Mouse (Mus musculus): ENCODE results near the gene Olfr535.
"Not testable (repeated sequence)": the region's sequence is repeated elsewhere in the genome, so short reads cannot be mapped to it uniquely, and the experiment has no call there.

Gene Olfr535

DNA sequence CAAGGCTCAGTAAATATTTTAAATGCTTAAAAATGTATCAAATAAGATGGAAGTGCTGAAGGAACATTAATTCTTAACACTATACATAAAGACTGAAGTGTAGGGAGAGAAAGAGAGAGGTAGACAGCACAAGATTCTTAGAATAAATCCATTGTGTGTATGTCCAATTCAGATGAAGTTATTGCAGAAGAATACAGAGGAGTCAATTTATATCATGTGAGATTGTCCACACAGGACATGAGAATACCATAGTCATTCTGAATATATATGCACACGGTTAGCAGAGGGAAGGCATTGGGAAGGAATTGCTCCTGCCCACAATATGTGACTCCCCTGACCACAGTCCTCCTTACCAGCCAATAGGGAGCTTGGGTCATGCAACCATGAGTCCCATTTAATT is at the start of gene Olfr535:
Gene Olfr535 (plus strand): TSS at position 301 of the 400 bp plus-strand sequence.
- ATAC-seq (ENCODE audit: insufficient number of reproducible peaks, low FRiP score, low TSS enrichment) = no peak

DNA sequence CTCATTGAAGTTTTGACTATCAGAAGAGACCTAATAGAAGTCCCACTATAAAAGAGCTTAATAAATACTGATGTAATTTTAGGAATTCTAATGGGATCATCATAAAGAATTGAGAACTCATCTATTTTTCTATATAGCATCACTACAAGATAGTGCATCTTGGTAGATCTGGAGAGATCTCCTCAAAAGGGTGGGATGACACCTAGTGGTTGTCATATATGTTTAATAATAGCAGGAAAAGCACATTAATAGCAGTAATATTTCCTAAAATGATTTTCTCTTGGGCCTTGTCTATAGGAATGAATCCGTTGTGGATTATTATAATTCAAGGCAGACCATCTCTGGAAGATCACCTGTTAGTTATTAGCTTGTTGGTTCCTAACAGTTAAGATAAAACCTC is 40.9 kb upstream of the Olfr535 start:
- no peak for ATAC-seq (ENCODE audit: insufficient number of reproducible peaks, low FRiP score, low TSS enrichment)

- not testable (repeated sequence) for ATAC-seq (ENCODE audit: insufficient number of reproducible peaks, low FRiP score, low TSS enrichment)
Observed at GRCm38 (mm10) chr7:140463070-140463469, 20.9 kb upstream of the Olfr535 start, which contains the start of gene Olfr533. Olfr533 (plus strand) TSS chr7:140463370.

GRCm38 (mm10) chr7:140477886-140478285 is 6.1 kb upstream of the Olfr535 start:
- no peak for ATAC-seq (ENCODE audit: insufficient number of reproducible peaks, low FRiP score, low TSS enrichment)

GRCm38 (mm10) chr7:140478733-140479132 is 5.3 kb upstream of the Olfr535 start:
- no peak for ATAC-seq (ENCODE audit: insufficient number of reproducible peaks, low FRiP score, low TSS enrichment)

GRCm38 (mm10) chr7:140488981-140489380 is 5.0 kb downstream of the Olfr535 start:
- no peak for ATAC-seq (ENCODE audit: insufficient number of reproducible peaks, low FRiP score, low TSS enrichment)

GRCm38 (mm10) chr7:140494231-140494630 is 10.2 kb downstream of the Olfr535 start:
- ATAC-seq (ENCODE audit: insufficient number of reproducible peaks, low FRiP score, low TSS enrichment) = no peak

DNA sequence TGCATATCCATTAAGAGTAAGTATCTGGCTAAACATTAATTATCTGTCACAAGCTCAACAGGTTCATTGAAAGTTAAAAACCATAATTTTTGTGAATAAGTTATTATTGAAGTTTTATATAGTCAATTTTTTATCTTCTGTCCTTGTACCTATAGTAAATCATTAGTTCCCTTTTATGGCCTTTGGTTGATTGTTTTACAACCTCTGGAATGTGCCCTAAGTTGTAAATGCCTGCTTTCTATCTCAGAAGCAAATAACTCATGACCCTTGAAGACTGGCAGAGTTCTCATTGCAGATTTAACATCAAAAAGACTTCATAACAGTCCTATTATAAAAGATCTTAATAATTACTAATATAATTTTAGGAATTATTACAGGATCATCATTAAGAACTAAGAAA is 10.7 kb downstream of the Olfr535 start:
- no peak for ATAC-seq (ENCODE audit: insufficient number of reproducible peaks, low FRiP score, low TSS enrichment)

DNA sequence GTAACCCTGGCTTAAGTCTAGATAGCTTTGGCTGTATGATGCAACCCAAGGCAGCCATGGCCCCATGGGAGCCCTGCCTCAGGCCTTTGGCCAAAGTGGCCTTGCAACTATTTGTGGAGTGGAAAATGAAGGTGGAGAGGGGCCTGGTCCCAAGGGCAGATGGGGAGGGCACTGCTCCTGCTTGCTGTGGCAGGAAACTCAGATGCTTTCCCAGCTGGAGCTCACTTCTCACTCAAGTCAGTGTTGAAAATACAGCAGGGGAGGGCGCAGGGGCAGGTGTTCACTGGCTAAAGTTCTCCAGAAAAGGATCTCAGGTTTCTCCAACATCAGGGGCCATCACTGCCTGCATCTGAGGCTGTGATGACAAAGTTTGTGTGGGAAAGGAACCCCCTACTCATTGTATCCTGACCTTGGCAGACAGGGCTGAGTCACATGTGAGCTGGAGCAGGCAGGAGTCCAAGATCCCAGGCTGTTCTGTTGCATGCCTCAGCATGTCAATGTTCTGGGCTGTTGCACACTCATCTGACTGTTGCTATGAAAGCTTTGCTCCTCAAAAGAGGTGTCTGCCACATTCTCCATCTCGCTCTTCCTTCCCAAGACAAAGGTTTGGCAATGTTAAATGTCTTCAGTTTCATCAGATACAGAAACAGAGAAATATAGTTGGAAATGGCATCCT is 23.5 kb downstream of the Olfr535 start, which contains the start of gene Olfr536:
Gene Olfr536 (minus strand): TSS at position 51 of the 676 bp plus-strand sequence.
- ATAC-seq (ENCODE audit: insufficient number of reproducible peaks, low FRiP score, low TSS enrichment) = not testable (repeated sequence)

GRCm38 (mm10) chr7:140539746-140540145 is 55.7 kb downstream of the Olfr535 start:
- no peak for ATAC-seq (ENCODE audit: insufficient number of reproducible peaks, low FRiP score, low TSS enrichment)

Measured in cerebellum, adult (tissue).